Mouse (Mus musculus) adrenal gland, postnatal 4 days (tissue): ENCODE measurements around the gene Rpl38. TPM values are rescaled to one million over a fixed set of nuclear protein-coding genes. Genes with fewer than 3 reads are reported as not detected.

Experiments used
- DNase-seq, 2 experiments: peaks; one replicate each; pipeline ENCODE4 v3.0.0; 2021 to 2022; ENCODE audit warnings: low spot score in 2 of 2, mixed read lengths in 2 of 2
- total RNA-seq, 2 experiments: library from RNA; stranded (reverse); gene quantifications; 2 replicates each; pipeline ENCODE4 v1.2.3; 2021

Rpl38 gene
- total RNA-seq, 2 experiments from 2014 or later, result 1,445 to 1,502 TPM

- DNase-seq, result no peak
Observed at GRCm38 (mm10) chr11:114676431-114676830, 8.1 kb downstream of the Rpl38 start.

- DNase-seq, result no peak
Observed at GRCm38 (mm10) chr11:114676896-114677530, 8.7 kb downstream of the Rpl38 start.

- no peak for DNase-seq
Observed at GRCm38 (mm10) chr11:114679582-114679981, 11.3 kb downstream of the Rpl38 start.

GRCm38 (mm10) chr11:114680291-114680690 lies 12.0 kb downstream of the Rpl38 start:
- no peak for DNase-seq

GRCm38 (mm10) chr11:114681054-114681453 lies 12.7 kb downstream of the Rpl38 start:
- no peak for DNase-seq

GRCm38 (mm10) chr11:114682321-114682900 lies 14.1 kb downstream of the Rpl38 start:
- DNase-seq, result no peak

GRCm38 (mm10) chr11:114683029-114683721 lies 14.9 kb downstream of the Rpl38 start:
- no peak for DNase-seq

GRCm38 (mm10) chr11:114683722-114684621 lies 15.6 kb downstream of the Rpl38 start:
- no peak for DNase-seq

GRCm38 (mm10) chr11:114684627-114685373 lies 16.5 kb downstream of the Rpl38 start:
- DNase-seq, result no peak

- DNase-seq, result no peak
Observed at GRCm38 (mm10) chr11:114685526-114686040, 17.3 kb downstream of the Rpl38 start.

GRCm38 (mm10) chr11:114686221-114686959 lies 18.1 kb downstream of the Rpl38 start:
- no peak for DNase-seq

GRCm38 (mm10) chr11:114687574-114688188 lies 19.4 kb downstream of the Rpl38 start:
- DNase-seq, result no peak

GRCm38 (mm10) chr11:114688729-114689128 lies 20.4 kb downstream of the Rpl38 start:
- DNase-seq, result no peak

GRCm38 (mm10) chr11:114690192-114690591 lies 21.9 kb downstream of the Rpl38 start:
- DNase-seq, result no peak

GRCm38 (mm10) chr11:114691454-114692182 lies 23.3 kb downstream of the Rpl38 start:
- DNase-seq, result no peak

- DNase-seq, result no peak
Observed at GRCm38 (mm10) chr11:114692601-114693000, 24.3 kb downstream of the Rpl38 start.

- DNase-seq, result no peak
Observed at GRCm38 (mm10) chr11:114693456-114693855, 25.1 kb downstream of the Rpl38 start.

GRCm38 (mm10) chr11:114694451-114694850 lies 26.1 kb downstream of the Rpl38 start:
- DNase-seq, result no peak

- DNase-seq, result no peak
Observed at GRCm38 (mm10) chr11:114698496-114698895, 30.2 kb downstream of the Rpl38 start.
